8 mouse cellular contexts compared by ENCODE assay signal in genomic region chr5:52112953-52113841, GRCm38 (mm10).
DNase-seq lines count a peak whose midpoint lies in the region; ATAC-seq and TF ChIP-seq lines count a peak whose summit lies in the region.

No protein-coding gene starts in this region.

- TF ChIP-seq CTCF in gastrocnemius, adult 2 months (IDR thresholded peaks at IDR 0.05) = no peak

- ATAC-seq in embryonic facial prominence, embryonic 14.5 days (ENCODE audit: low read depth) = no peak
- ATAC-seq in hindbrain, embryonic 12.5 days (ENCODE audit: low FRiP score) = no peak
- ATAC-seq in midbrain, embryonic 15.5 days (replicated peaks) = no peak

- peaks cover 76% of the 10 kb centered on the region for H3K27me3 ChIP-seq in embryonic facial prominence, embryonic 14.5 days (replicated peaks; ENCODE audit: control insufficient read depth, insufficient read depth, low read length)
- peaks cover 56% of the 10 kb centered on the region for H3K27me3 ChIP-seq in hindbrain, embryonic 12.5 days
- 0 out of 2 replicates have a peak, but pooled peaks cover 19% of the 10 kb centered on the region for H3K27me3 ChIP-seq in midbrain, embryonic 15.5 days (replicated peaks)

- H3K4me2 ChIP-seq in embryonic facial prominence, embryonic 14.5 days (ENCODE audit: low read depth, low read length) = peak overlapping the region; percentile 100
- H3K4me2 ChIP-seq in hindbrain, embryonic 12.5 days (replicated peaks) = peak overlapping the region; percentile 96
- H3K4me2 ChIP-seq in midbrain, embryonic 15.5 days = peak overlapping the region; percentile 97

- WGBS in embryonic facial prominence, embryonic 14.5 days = 0% methylated on average over 53 of the region's 73 CpGs
- WGBS in hindbrain, embryonic 12.5 days = under 1% methylated on average over 64 of the region's 73 CpGs
- 1% methylated on average over 71 of the region's 73 CpGs for WGBS in midbrain, embryonic 15.5 days

- intact Hi-C loops in gastrocnemius, adult 2 months (cut with DNase I) = no loop called here
- intact Hi-C loops in left cerebral cortex, postnatal 25 days (cut with DNase I) = loop anchor here (5.0 to 10.0 kb wide), 3 partner anchors 359 to 712 kb away; partner anchors contain the start of gene Ccdc149

- peak overlapping the region; percentile 65 for H3K9ac ChIP-seq in embryonic facial prominence, embryonic 14.5 days (ENCODE audit: low read depth, low read length)
- peak overlapping the region; percentile 60 for H3K9ac ChIP-seq in hindbrain, embryonic 12.5 days
- H3K9ac ChIP-seq in midbrain, embryonic 15.5 days = peak overlapping the region; percentile 78

- no peak overlapping the region for H3K27ac ChIP-seq in gastrocnemius, adult 2 months
- H3K27ac ChIP-seq in embryonic facial prominence, embryonic 14.5 days (replicated peaks; ENCODE audit: low read depth, low read length) = no peak overlapping the region
- no peak overlapping the region for H3K27ac ChIP-seq in hindbrain, embryonic 12.5 days
- no peak overlapping the region for H3K27ac ChIP-seq in midbrain, embryonic 15.5 days

- peaks cover 13% of the 10 kb centered on the region; the same call in 1 of the 2 replicates for H3K4me1 ChIP-seq in embryonic facial prominence, embryonic 14.5 days (ENCODE audit: control insufficient read depth, insufficient read depth, low read length)
- H3K4me1 ChIP-seq in hindbrain, embryonic 12.5 days = peaks cover 26% of the 10 kb centered on the region
- H3K4me1 ChIP-seq in midbrain, embryonic 15.5 days = peaks cover 40% of the 10 kb centered on the region

- H3K9me3 ChIP-seq in embryonic facial prominence, embryonic 14.5 days (ENCODE audit: control insufficient read depth, low read length) = no peaks in the 10 kb centered on the region
- no peaks in the 10 kb centered on the region for H3K9me3 ChIP-seq in hindbrain, embryonic 12.5 days (replicated peaks)
- H3K9me3 ChIP-seq in midbrain, embryonic 15.5 days = no peaks in the 10 kb centered on the region

- H3K4me3 ChIP-seq in gastrocnemius, adult 2 months = peak overlapping the region; percentile 87
- H3K4me3 ChIP-seq in embryonic facial prominence, embryonic 14.5 days (ENCODE audit: low read depth, low read length) = peak overlapping the region; percentile 74
- peak overlapping the region; percentile 65 for H3K4me3 ChIP-seq in hindbrain, embryonic 12.5 days
- peak overlapping the region; percentile 83 for H3K4me3 ChIP-seq in midbrain, embryonic 15.5 days

- DNase-seq in gastrocnemius, adult 2 months = peak; percentile 34
- no peak for DNase-seq in gastrocnemius, postnatal 25 days
- DNase-seq in adrenal gland, adult 2 months = peak; percentile 63
- peak; percentile 48 for DNase-seq in embryonic facial prominence, embryonic 14.5 days (ENCODE audit: low spot score)
- peak; percentile 58 to 60 for DNase-seq in left cerebral cortex, postnatal 25 days (ENCODE audit: low spot score in 2 of 2)
- DNase-seq in urinary bladder, postnatal 14 days (ENCODE audit: low spot score) = peak; percentile 34

- H3K36me3 ChIP-seq in embryonic facial prominence, embryonic 14.5 days (ENCODE audit: control insufficient read depth, insufficient read depth, low read length) = no peaks in the 10 kb centered on the region
- H3K36me3 ChIP-seq in hindbrain, embryonic 12.5 days = no peaks in the 10 kb centered on the region
- H3K36me3 ChIP-seq in midbrain, embryonic 15.5 days (replicated peaks) = no peaks in the 10 kb centered on the region
